Mouse (Mus musculus) granulocyte monocyte progenitor cell, adult 5-6 weeks (primary cell): Measurements from ENCODE around the gene Csf2ra. TPM values are rescaled to one million over a fixed set of nuclear protein-coding genes. Genes with fewer than 3 reads are reported as not detected.
A peak's percentile ranks its signal among the peaks of the same experiment; 100 is the strongest.
"Not testable (repeated sequence)": the region's sequence is repeated elsewhere in the genome, so short reads cannot be mapped to it uniquely, and the experiment has no call there.

Source experiments
- ATAC-seq: replicated peaks from 2 replicates; pipeline ENCODE4 v1.8.0; 2016; ENCODE audit warnings: mild to moderate bottlenecking, moderate TSS enrichment, inconsistent platforms; ENCODE audit not compliant: poor library complexity, severe bottlenecking
- total RNA-seq, 2 experiments: library from RNA; stranded (forward) in 1 of 2; stranded (reverse) in 1 of 2; fragments of 200-712, 200-1000 nt in 1 of 2; fragments of >200 nt in 1 of 2; fragmentation: Nextera tagmentation in 1 of 2; gene quantifications; 2 replicates each; pipeline ENCODE4 v1.2.3; 2014 to 2017

The Csf2ra gene
- total RNA-seq (2014; fragmentation: Nextera tagmentation) (132 and 140 TPM in 2 replicates), total RNA-seq (2017) (36.1 and 42.1 TPM in 2 replicates)

GRCm38 (mm10) chr19:61227941-61228701, at the start of gene Csf2ra:
TSS of gene Csf2ra (minus strand) at chr19:61228429.
- peak; percentile 16 for ATAC-seq

- no peak for ATAC-seq
Measured at GRCm38 (mm10) chr19:61275446-61275845, 47.2 kb upstream of the Csf2ra start.

GRCm38 (mm10) chr19:61269141-61269540, 40.9 kb upstream of the Csf2ra start:
- not testable (repeated sequence) for ATAC-seq

GRCm38 (mm10) chr19:61267141-61267540, 38.9 kb upstream of the Csf2ra start:
- ATAC-seq, result no peak

GRCm38 (mm10) chr19:61266651-61267050, 38.4 kb upstream of the Csf2ra start:
- no peak for ATAC-seq

GRCm38 (mm10) chr19:61266246-61266615, 38.0 kb upstream of the Csf2ra start:
- no peak for ATAC-seq

GRCm38 (mm10) chr19:61265349-61266245, 37.4 kb upstream of the Csf2ra start:
- ATAC-seq, result peak; percentile 81

GRCm38 (mm10) chr19:61264933-61265332, 36.7 kb upstream of the Csf2ra start:
- ATAC-seq, result 0 out of 2 replicates have a peak, but pooled peaks have one; percentile 13

GRCm38 (mm10) chr19:61264227-61264626, 36.0 kb upstream of the Csf2ra start:
- no peak for ATAC-seq

GRCm38 (mm10) chr19:61261241-61261640, 33.0 kb upstream of the Csf2ra start:
- ATAC-seq, result no peak

- ATAC-seq, result no peak
Measured at GRCm38 (mm10) chr19:61257733-61258132, 29.5 kb upstream of the Csf2ra start.

GRCm38 (mm10) chr19:61256166-61256887, 28.1 kb upstream of the Csf2ra start:
- ATAC-seq, result no peak

- ATAC-seq, result not testable (repeated sequence)
Measured at GRCm38 (mm10) chr19:61247334-61247733, 19.1 kb upstream of the Csf2ra start.

- peak; percentile 100 for ATAC-seq
Measured at GRCm38 (mm10) chr19:61244721-61245436, 16.6 kb upstream of the Csf2ra start.

- peak; percentile 72 for ATAC-seq
Measured at GRCm38 (mm10) chr19:61237967-61238366, 9.7 kb upstream of the Csf2ra start.

GRCm38 (mm10) chr19:61234532-61234931, 6.3 kb upstream of the Csf2ra start:
- ATAC-seq, result peak; percentile 15; the same call in 1 of the 2 replicates

- ATAC-seq, result peak; percentile 45
Measured at GRCm38 (mm10) chr19:61226928-61227854, 1.0 kb downstream of the Csf2ra start.

GRCm38 (mm10) chr19:61226401-61226927, 1.8 kb downstream of the Csf2ra start:
- peak; percentile 11 for ATAC-seq
